Mouse (Mus musculus) ES-E14 (cell line): ENCODE measurements around the gene Tgoln1. TPM values are rescaled to one million over a fixed set of nuclear protein-coding genes. Genes with fewer than 3 reads are reported as not detected.

Experiments used
- DNase-seq: peaks from one replicate; pipeline ENCODE4 v3.0.0-alpha.2; 2013; ENCODE audit warnings: low read depth, low spot score
- H3K27ac ChIP-seq: 2 replicates; pipeline ENCODE4 v1.5.1; 2012; ENCODE audit warnings: low read depth, mild to moderate bottlenecking, low read length, moderate library complexity, mixed read lengths; ENCODE audit not compliant: poor library complexity, insufficient read depth, severe bottlenecking
- H3K36me3 ChIP-seq: 2 replicates; pipeline ENCODE4 v1.6.1; 2012; ENCODE audit warnings: mild to moderate bottlenecking, low read length, moderate library complexity, mixed read lengths; ENCODE audit not compliant: control insufficient read depth, poor library complexity, insufficient read depth, severe bottlenecking
- H3K4me1 ChIP-seq, 2 experiments: fragments of 150-350 bp in 1 of 2; sonication (generic) in 1 of 2; 2 replicates each; pipeline ENCODE4 v1.6.1; 2012; ENCODE audit warnings: low read length in 2 of 2, mild to moderate bottlenecking in 1 of 2, mixed read lengths in 1 of 2; ENCODE audit not compliant: control insufficient read depth in 2 of 2, insufficient read depth in 2 of 2, poor library complexity in 1 of 2
- H3K4me3 ChIP-seq, 2 experiments: fragments of 150-350 bp in 1 of 2; sonication (generic) in 1 of 2; 2 replicates each; pipeline ENCODE4 v1.5.1; 2012; ENCODE audit warnings: low read length in 2 of 2, low read depth in 1 of 2, mild to moderate bottlenecking in 1 of 2, mixed read lengths in 1 of 2; ENCODE audit not compliant: insufficient read depth in 1 of 2, poor library complexity in 1 of 2, severe bottlenecking in 1 of 2
- H3K9ac ChIP-seq: 2 replicates; pipeline ENCODE4 v1.6.1; 2012; ENCODE audit warnings: low read depth, mild to moderate bottlenecking, low read length, mixed read lengths; ENCODE audit not compliant: poor library complexity, insufficient read depth, severe bottlenecking
- H3K9me3 ChIP-seq: fragments of 150-350 bp; sonication (generic); 2 replicates; pipeline ENCODE4 v1.6.1; 2012; ENCODE audit warnings: low read depth, mild to moderate bottlenecking, low read length; ENCODE audit not compliant: control insufficient read depth, insufficient read depth
- CHD2 ChIP-seq: IDR thresholded peaks from 2 replicates; pipeline ENCODE4 v1.6.1; 2014; ENCODE audit warnings: mild to moderate bottlenecking, low read depth, low read length, inconsistent platforms
- HCFC1 ChIP-seq: IDR thresholded peaks from 2 replicates; pipeline ENCODE4 v1.6.1; 2012; ENCODE audit warnings: low read length, inconsistent platforms, borderline replicate concordance; ENCODE audit not compliant: insufficient read depth
- MAFK ChIP-seq: IDR thresholded peaks from 2 replicates; pipeline ENCODE4 v1.6.1; 2014; ENCODE audit warnings: mild to moderate bottlenecking, low read depth, low read length, inconsistent platforms; ENCODE audit not compliant: insufficient read depth
- ZC3H11A ChIP-seq: IDR thresholded peaks from 2 replicates; pipeline ENCODE4 v1.6.1; 2012; ENCODE audit warnings: low read depth, mild to moderate bottlenecking, inconsistent platforms, low read length, borderline replicate concordance
- ZNF384 ChIP-seq: IDR thresholded peaks from 2 replicates; pipeline ENCODE4 v1.6.1; 2012; ENCODE audit warnings: low read depth, low read length, inconsistent platforms
- in situ Hi-C, 2 experiments: fragments of 600-800 bp; cut with MboI; formaldehyde crosslinking; loops; one replicate each; pipeline ENCODE4 v1.15.1; 2025; ENCODE audit warnings: low sequenced_read_pairs in 2 of 2, inconsistent platforms in 1 of 2; ENCODE audit not compliant: unreplicated experiment in 2 of 2
- total RNA-seq: library from RNA; depleted of rRNA; stranded (reverse); fragments of 300-350 nt; gene quantifications from 2 replicates; pipeline ENCODE4 v1.2.3, GENCODE M21; 2012

Gene Tgoln1
- total RNA-seq, 1 experiment = 57.7 TPM

- no peak for DNase-seq
- in situ Hi-C loops = no loop called here
- H3K36me3 ChIP-seq = peaks cover 8% of the 10 kb centered on the region; the same call in 1 of the 2 replicates
- H3K9ac ChIP-seq = no peak overlapping the region
- H3K9me3 ChIP-seq = no peaks in the 10 kb centered on the region
- no peak overlapping the region for H3K4me3 ChIP-seq
- peaks cover 0 to 3% of the 10 kb centered on the region in 2 experiments; a peak in 2 of 4 replicates for H3K4me1 ChIP-seq
- H3K27ac ChIP-seq = no peak overlapping the region
- TF ChIP-seq HCFC1 (no peak), ZC3H11A (peak; percentile 39)
Observed at GRCm38 (mm10) chr6:72635760-72636431, 19.1 kb upstream of the Tgoln1 start.

- peaks cover 12% of the 10 kb centered on the region; the same call in 1 of the 2 replicates for H3K36me3 ChIP-seq
- no peak overlapping the region for H3K27ac ChIP-seq
- no peak overlapping the region for H3K4me3 ChIP-seq
- H3K4me1 ChIP-seq = peaks cover 0 to 3% of the 10 kb centered on the region in 2 experiments; a peak in 2 of 4 replicates
- in situ Hi-C loops = no loop called here
- no peak for TF ChIP-seq MAFK
- TF ChIP-seq HCFC1 = no peak
- H3K9ac ChIP-seq = no peak overlapping the region
- H3K9me3 ChIP-seq = no peaks in the 10 kb centered on the region
- DNase-seq = no peak
Observed at GRCm38 (mm10) chr6:72634311-72634710, 17.5 kb upstream of the Tgoln1 start.

GRCm38 (mm10) chr6:72631700-72632099 is 14.9 kb upstream of the Tgoln1 start:
- in situ Hi-C loops = no loop called here
- Histone ChIP-seq H3K4me3 (no peak overlapping the region), H3K9ac (no peak overlapping the region), H3K9me3 (no peaks in the 10 kb centered on the region), H3K36me3 (peaks cover 18% of the 10 kb centered on the region; the same call in 1 of the 2 replicates), H3K4me1 (peaks cover 0 to 3% of the 10 kb centered on the region in 2 experiments; a peak in 2 of 4 replicates), H3K27ac (no peak overlapping the region)
- TF ChIP-seq ZC3H11A = no peak
- TF ChIP-seq MAFK = no peak
- TF ChIP-seq CHD2 = no peak
- no peak for TF ChIP-seq HCFC1
- TF ChIP-seq ZNF384 = no peak
- no peak for DNase-seq

GRCm38 (mm10) chr6:72630961-72631360 is 14.2 kb upstream of the Tgoln1 start:
- in situ Hi-C loops = no loop called here
- TF ChIP-seq CHD2 (no peak), HCFC1 (no peak), MAFK (no peak), ZC3H11A (no peak)
- Histone ChIP-seq H3K36me3 (peaks cover 19% of the 10 kb centered on the region; the same call in 1 of the 2 replicates), H3K27ac (no peak overlapping the region), H3K9ac (no peak overlapping the region), H3K9me3 (no peaks in the 10 kb centered on the region), H3K4me1 (no peaks in the 10 kb centered on the region), H3K4me3 (no peak overlapping the region)
- DNase-seq = no peak

GRCm38 (mm10) chr6:72630370-72630769 is 13.6 kb upstream of the Tgoln1 start:
- Histone ChIP-seq H3K4me1 (no peaks in the 10 kb centered on the region), H3K36me3 (peaks cover 19% of the 10 kb centered on the region; the same call in 1 of the 2 replicates), H3K9ac (no peak overlapping the region), H3K27ac (no peak overlapping the region), H3K4me3 (no peak overlapping the region), H3K9me3 (no peaks in the 10 kb centered on the region)
- in situ Hi-C loops = no loop called here
- TF ChIP-seq ZNF384 (no peak), CHD2 (no peak), MAFK (no peak), HCFC1 (no peak), ZC3H11A (no peak)
- DNase-seq = no peak
